Mouse (Mus musculus) erythroblast, adult 5-6 weeks (primary cell): ENCODE data around the gene Tbc1d8. TPM values are rescaled to one million over a fixed set of nuclear protein-coding genes. Genes with fewer than 3 reads are reported as not detected.

ENCODE experiments used
- ATAC-seq: replicated peaks from 2 replicates; pipeline ENCODE4 v1.8.0; 2016; ENCODE audit warnings: moderate number of reproducible peaks, mild to moderate bottlenecking, moderate TSS enrichment, inconsistent platforms; ENCODE audit not compliant: poor library complexity, low FRiP score, severe bottlenecking
- total RNA-seq, 2 experiments: library from RNA; stranded (forward) in 1 of 2; stranded (reverse) in 1 of 2; fragments of 150-400 nt in 1 of 2; fragments of 200-764, 138-1000 nt in 1 of 2; gene quantifications; 2 replicates each; pipeline versions ENCODE4 v1.2.3 to v1.2.4; 2015 to 2017; ENCODE audit warnings: low replicate concordance in 2 of 2

Gene Tbc1d8
- total RNA-seq, 2 experiments from 2014 or later = 12.0 to 36.5 TPM

- no peak for ATAC-seq
Measured at GRCm38 (mm10) chr1:39408123-39408522, 70.4 kb downstream of the Tbc1d8 start.

DNA sequence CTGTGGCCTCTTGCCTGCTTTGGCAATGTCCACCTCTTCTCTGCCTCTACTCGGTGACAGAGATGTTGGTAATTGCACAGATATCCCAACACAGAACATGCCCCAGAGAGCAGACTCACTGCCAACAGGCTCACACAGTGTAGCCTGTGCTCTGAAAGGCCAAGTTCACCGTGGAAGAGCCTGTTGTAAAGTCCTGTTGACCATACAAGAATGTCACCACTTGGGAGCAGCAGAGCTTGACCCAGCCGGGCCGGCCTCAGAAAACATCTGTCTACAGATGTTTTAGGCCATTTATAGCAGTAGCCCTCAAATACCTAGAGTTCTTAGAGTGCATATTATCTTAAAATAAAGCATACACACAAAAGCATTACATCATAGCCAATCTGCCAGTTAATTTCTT lies 71.4 kb downstream of the Tbc1d8 start:
- ATAC-seq = no peak

DNA sequence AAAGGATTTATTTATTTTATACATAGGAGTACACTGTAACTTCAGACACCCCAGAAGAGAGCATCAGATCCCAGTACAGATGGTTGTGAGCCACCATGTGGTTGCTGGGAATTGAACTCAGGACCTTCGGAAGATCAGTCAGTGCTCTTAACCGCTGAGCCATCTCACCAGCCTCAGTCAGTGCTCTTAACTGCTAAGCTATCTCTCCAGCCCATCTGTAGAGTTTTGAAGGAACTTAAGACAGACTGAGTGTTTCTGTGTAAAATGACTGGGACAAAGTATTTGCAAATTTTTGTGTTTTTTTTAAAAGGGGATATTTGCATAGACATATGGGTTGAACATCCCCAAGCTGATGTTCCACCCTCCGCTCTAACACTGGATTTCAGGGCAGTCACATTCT lies 78.4 kb downstream of the Tbc1d8 start:
- no peak for ATAC-seq

DNA sequence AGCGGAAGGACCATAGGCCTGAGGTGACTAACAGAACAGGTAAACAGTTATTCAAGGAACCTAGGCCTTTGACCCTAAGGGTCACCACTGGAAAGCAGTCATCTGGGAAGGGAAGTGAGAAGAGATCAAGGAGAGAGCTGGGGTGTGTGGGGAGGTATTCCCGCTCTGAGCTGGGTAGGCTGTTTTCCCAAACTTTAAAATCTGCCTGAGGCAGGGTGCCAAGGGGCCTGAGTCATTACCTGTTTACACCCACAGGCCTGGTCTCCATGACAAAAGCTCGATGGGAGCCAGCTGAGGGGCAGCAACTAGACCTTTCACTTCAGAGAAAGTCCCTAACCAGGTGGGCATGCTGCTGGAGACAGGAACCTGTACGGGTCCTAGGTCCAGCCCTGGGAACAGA lies 79.3 kb downstream of the Tbc1d8 start:
- ATAC-seq = no peak

- ATAC-seq = no peak
Measured at GRCm38 (mm10) chr1:39398284-39398683, 80.3 kb downstream of the Tbc1d8 start.

GRCm38 (mm10) chr1:39396347-39396746 lies 82.2 kb downstream of the Tbc1d8 start:
- ATAC-seq = no peak

DNA sequence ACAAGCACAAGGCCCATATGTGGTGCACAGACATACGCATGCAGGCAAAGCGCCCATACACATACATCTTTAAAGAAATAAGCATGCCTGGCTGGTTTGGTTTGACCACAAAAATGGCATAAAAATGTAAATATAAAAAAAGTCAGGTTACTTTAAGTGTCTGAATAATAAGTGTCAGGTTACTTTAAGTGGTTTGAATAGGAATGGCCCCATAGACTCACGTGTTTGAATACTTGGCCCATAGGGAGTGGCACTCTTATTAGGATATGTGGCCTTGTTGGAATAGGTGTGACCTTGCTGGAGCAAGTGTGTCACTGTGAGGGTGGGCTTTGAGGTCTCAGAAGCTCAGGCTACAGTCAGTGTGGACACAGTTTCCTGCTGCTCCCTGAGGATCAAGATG lies 83.9 kb downstream of the Tbc1d8 start:
- no peak for ATAC-seq

- no peak for ATAC-seq
Measured at GRCm38 (mm10) chr1:39394096-39394495, 84.5 kb downstream of the Tbc1d8 start.

GRCm38 (mm10) chr1:39393217-39393867 lies 85.2 kb downstream of the Tbc1d8 start:
- ATAC-seq = no peak

GRCm38 (mm10) chr1:39392189-39392588 lies 86.4 kb downstream of the Tbc1d8 start:
- peak; percentile 69; the same call in 1 of the 2 replicates for ATAC-seq

DNA sequence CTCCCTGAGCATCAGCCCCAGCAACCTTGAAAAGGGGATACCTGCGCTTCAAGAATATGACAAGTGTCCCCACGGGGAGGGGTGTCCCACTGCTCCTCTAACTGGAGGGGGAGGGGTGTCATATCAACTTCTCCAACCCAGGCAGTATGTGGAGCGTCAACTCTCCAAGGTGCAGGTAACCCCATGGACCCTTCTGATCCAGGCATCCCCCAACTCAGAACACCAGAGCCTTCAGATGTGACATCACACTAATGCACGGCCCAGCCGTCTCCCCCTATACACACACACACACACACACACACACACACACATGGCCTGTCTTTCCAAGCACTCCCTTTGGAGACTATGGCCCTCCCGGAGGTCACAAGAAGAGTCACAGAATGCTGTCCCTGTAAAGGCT lies 86.9 kb downstream of the Tbc1d8 start:
- no peak for ATAC-seq

DNA sequence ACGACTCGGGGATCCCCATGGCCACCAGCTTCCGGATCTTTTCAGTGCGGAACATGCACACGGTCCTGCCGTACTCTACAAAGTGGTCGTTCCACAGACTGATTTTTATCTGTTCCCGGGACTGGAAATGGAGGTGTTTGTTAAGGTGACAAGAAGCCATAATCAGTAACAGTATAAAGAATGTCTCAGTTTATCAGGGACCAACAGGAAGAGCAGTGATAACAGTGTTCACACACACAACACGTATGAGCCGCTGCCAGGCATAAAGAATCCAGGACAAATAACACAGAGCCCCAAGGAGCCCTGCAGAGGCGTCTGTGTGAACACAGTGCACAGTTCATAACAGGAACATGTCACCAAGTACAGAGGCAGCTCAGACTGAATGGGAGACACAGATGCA lies 89.2 kb downstream of the Tbc1d8 start:
- no peak for ATAC-seq

GRCm38 (mm10) chr1:39388163-39388562 lies 90.4 kb downstream of the Tbc1d8 start:
- ATAC-seq = peak; percentile 69

- no peak for ATAC-seq
Measured at GRCm38 (mm10) chr1:39387497-39387896, 91.1 kb downstream of the Tbc1d8 start.

- no peak for ATAC-seq
Measured at GRCm38 (mm10) chr1:39386456-39386855, 92.1 kb downstream of the Tbc1d8 start.

DNA sequence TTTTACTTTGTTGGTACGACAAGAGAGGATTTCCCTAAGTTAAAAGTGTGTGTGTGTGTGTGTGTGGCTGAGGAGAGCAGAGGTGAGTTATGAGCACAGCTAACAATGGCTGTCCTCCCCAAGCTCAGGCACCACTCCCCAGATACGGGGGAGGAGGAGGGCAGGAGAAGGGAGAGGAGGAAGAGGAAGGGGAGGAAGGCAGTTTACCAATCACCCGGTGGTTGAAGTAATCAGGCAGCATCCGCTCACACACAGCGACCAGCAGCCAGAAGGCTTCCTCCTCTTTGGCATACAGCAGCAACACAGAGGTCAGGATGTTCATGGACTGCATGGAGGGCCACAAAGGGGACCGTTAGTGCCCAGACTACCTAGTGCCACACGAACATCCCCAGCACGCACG lies 93.6 kb downstream of the Tbc1d8 start:
- ATAC-seq = no peak

DNA sequence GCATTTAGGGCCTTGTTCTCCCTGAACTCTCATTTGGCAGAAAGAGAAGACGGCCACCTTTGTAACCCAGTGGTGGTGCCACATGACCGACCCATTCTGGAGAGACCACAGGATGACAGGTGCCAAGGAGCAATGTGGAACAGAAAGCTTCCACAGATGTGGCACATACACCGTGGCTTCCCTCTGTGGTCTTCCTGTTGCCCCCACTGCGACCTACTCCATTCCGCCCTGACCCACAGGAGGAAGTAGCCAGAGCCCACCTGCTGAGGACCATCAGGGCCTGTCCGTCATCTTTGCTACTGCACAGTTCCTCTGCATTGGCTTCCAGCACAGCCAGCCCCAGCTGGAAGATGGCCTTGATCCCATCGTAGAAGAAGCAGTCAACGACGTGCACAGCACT lies 97.5 kb downstream of the Tbc1d8 start:
- ATAC-seq = no peak

DNA sequence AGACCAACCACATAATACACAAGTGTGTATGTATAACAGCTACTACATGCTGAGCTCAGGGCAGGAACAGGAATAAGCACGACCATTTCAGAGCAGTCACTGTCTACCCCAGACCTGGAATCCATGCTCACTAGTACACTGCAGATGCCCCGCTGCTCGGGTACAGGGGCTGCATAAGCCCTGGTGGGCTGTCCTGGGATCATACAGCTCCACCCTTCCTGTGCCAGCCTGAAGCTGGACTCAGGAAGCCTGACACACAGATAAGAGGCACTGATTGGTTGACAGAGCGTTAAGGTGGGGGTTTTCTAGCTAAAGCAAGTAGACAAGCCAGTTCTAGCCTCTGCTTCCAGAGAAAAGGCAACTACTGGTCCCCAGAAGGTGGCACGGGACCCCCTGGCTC lies 99.5 kb downstream of the Tbc1d8 start:
- ATAC-seq = no peak

DNA sequence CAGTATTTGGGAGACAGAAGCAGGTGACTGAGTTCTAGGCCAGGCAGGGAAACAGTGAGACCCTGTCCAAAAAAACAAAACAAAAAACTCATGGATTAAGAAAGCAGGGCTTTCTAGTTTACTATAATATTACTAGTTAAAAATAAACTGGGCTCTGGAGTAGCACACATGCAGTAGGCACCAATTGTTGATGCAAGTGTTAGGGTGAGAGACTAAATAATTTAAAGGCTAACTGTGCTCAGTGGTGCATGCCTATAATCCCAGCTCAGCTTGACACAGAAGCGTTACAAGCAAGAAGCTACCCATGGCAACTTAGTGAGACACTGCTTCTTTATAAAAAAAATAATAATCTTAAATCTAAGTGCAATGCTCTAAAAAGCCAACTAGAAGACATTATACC lies 100.0 kb downstream of the Tbc1d8 start:
- ATAC-seq = no peak

DNA sequence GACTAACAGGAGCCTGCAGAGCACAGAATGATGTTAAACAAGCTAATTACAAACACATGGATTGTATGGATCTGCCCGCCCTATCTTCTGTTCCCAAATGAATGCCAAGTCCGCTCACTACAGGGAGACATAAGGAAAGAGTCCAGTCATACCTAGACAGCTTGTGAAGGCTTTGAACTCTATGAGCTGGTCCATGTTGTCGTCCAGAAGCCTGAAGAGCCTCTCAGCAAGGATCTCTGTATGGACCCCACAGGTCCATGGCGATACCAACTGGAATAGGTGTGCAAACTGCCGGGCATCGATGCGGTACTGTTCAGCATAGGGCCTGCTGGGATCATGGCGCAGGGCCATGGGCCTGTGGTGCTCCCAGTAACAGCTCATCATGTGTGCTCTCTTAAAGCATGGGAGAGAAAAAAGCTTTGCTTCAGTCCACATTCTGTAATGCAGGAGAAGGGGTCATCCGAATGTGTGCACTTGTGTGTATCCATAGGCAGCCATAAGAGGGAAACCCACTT lies 101.8 kb downstream of the Tbc1d8 start:
- no peak for ATAC-seq

DNA sequence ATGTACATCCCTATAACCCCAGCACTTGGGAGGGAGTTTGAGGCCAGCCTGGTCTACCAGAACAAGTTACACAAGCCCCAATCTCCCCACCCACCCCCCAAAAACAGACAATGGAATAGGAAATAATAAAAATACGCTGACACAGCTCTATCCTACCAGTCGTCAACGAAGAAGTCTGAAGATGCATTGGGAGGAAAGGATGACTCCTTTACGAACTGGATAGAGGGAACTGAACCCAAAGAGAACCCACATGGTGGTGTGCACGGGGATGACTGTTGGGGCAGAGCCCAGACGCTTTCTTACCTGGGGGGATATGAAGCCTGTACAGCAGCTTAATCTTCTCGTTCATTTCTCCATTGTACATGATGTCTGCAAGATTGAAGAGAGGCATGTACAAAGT lies 102.4 kb downstream of the Tbc1d8 start:
- no peak for ATAC-seq

DNA sequence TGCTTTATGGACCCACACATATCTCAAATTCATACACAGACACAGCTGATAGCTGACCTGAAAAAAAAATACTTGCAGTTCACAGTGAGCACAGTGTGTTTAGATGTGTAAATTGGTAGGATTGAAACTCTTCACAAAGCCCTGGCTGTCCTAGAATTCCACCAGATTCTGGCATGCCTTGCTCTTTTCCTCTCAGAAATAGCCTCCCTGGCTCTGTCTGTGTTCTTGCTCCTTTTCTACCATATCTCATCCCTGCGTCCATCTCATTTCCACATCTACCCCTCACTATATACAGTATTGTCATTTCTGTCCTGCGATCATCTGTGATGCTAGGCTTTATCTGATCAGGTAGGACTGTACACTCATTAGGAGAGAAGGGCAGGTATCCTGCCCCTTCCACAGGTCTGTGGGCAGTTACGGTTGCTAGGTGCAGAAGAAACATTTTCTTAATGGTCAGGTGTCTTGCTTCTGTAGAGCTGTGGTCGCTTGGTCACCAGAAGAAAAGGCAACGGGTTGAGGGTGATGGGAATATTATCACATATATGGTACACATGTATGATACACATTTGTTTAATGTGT lies 104.2 kb downstream of the Tbc1d8 start:
- ATAC-seq = no peak
